Mouse (Mus musculus): Measurements from ENCODE around the gene Arih2. TPM values are rescaled to one million over a fixed set of nuclear protein-coding genes. Genes with fewer than 3 reads are reported as not detected.
A peak's percentile ranks its signal among the peaks of the same experiment; 100 is the strongest.
"Not testable (repeated sequence)": the region's sequence is repeated elsewhere in the genome, so short reads cannot be mapped to it uniquely, and the experiment has no call there.

Arih2 gene
- polyA plus RNA-seq, 1 experiment from 2014 or later, result 36.6 TPM

DNA sequence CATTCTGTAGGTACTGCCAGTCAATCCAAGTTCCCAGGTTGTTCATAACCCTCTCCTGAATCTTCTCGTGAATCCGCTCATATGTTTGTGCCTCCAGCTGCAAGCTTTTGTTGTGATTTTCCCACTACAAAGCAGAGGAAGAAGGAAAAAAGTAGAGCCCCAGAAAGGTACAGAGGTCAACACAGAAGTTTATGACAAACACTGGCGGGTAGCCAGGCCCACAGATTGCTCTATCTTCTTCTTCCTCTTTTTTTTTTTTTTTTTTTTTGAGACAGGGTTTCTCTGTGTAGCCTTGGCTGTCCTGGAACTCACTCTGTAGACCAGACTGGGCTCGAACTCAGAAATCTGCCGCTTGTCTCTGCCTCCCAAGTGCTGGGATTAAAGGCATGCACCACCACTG, 41.3 kb downstream of the Arih2 start:
- not testable (repeated sequence) for H3K27me3 ChIP-seq (replicated peaks); H3K4me2 ChIP-seq; ATAC-seq (ENCODE audit: extremely low read depth, insufficient number of reproducible peaks, low FRiP score, low TSS enrichment); H3K4me3 ChIP-seq; H3K9me3 ChIP-seq; H3K9ac ChIP-seq; H3K27ac ChIP-seq (replicated peaks)
- peaks cover 24% of the 10 kb centered on the region for H3K4me1 ChIP-seq
- H3K36me3 ChIP-seq, result peaks cover 98% of the 10 kb centered on the region
- WGBS, result 81% methylated on average over 5 of the region's 5 CpGs

DNA sequence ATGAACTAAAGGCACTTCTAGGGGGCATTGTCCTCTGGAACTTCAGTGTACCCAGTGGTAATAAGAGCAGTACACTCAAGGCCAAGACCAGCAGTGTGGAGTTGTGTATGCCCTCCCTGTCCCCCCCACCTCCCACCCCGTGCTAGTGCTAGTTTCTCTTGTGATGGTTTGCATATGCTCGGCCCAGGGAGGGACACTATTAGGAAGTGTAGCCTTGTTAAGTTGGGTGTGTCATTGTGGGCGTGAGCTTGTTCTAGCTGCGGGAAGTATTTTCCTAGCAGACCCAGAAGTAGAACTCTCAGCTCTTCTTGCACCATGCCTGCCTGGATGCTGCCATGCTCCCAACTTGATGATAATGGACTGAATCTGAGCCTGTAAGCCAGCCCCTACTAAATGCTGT, 47.2 kb downstream of the Arih2 start:
- Histone ChIP-seq H3K4me3 (no peak overlapping the region), H3K4me2 (no peak overlapping the region), H3K36me3 (peaks cover 47% of the 10 kb centered on the region), H3K9ac (no peak overlapping the region), H3K27me3 (replicated peaks) (no peaks in the 10 kb centered on the region), H3K27ac (replicated peaks) (no peak overlapping the region), H3K4me1 (peaks cover 23% of the 10 kb centered on the region), H3K9me3 (no peaks in the 10 kb centered on the region)
- 71% methylated on average over 4 of the region's 4 CpGs for WGBS
- no peak for ATAC-seq (ENCODE audit: extremely low read depth, insufficient number of reproducible peaks, low FRiP score, low TSS enrichment)

DNA sequence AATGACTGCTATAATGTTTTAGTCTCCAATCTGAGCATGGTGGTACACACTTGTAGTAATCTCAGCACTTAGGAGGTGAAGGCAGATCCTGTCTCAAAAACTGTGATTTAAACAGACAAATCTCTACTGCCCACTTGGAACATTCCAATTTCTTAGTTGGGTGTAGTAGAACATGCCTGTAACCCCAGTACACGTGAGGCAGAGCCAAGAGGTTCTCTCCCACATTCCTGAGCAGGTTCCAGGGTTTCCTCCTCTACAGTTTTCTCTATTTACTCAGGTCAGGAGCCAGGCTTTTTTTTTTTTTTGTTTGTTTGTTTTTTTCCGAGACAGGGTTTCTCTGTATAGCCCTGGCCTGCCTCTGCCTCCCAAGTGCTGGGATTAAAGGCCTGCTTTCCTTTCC, 49.2 kb downstream of the Arih2 start:
- Histone ChIP-seq H3K9ac (no peak overlapping the region), H3K4me1 (peaks cover 34% of the 10 kb centered on the region), H3K4me2 (no peak overlapping the region), H3K4me3 (no peak overlapping the region), H3K27me3 (replicated peaks) (no peaks in the 10 kb centered on the region), H3K27ac (replicated peaks) (0 out of 2 replicates have a peak overlapping the region, but pooled peaks have one; percentile 24), H3K9me3 (no peaks in the 10 kb centered on the region), H3K36me3 (peaks cover 29% of the 10 kb centered on the region)
- ATAC-seq (ENCODE audit: extremely low read depth, insufficient number of reproducible peaks, low FRiP score, low TSS enrichment), result no peak
- WGBS, result 50% methylated on average over 2 of the region's 2 CpGs

DNA sequence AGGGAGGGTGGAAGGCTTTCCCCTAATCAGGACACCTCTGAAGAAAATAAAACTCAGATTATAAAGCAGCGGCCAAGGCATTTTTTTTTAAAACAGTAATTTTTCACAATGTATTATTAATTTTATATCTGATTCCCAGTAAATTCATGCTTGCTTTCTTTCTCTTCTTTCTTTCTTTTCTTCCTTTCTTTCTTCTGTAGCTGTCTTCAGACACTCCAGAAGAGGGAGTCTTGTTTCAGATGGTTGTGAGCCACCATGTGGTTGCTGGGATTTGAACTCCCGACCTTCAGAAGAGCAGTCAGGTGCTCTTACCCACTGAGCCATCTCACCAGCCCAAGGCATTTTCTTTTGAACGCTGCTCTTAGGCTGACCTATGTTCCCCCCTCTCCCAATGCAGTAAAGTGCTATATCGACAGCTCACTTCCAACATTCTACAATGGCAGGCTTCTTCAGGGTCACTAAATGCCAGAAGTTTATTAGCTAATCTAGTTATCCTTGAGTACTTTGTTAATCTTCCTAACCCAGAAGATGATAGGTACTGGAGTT, 50.1 kb downstream of the Arih2 start:
- ATAC-seq (ENCODE audit: extremely low read depth, insufficient number of reproducible peaks, low FRiP score, low TSS enrichment), result no peak
- peaks cover 35% of the 10 kb centered on the region for H3K4me1 ChIP-seq
- H3K27me3 ChIP-seq (replicated peaks), result no peaks in the 10 kb centered on the region
- no peak overlapping the region for H3K4me3 ChIP-seq
- no peak overlapping the region for H3K27ac ChIP-seq (replicated peaks)
- no peak overlapping the region for H3K9ac ChIP-seq
- no peak overlapping the region for H3K4me2 ChIP-seq
- no peaks in the 10 kb centered on the region for H3K9me3 ChIP-seq
- 67% methylated on average over 4 of the region's 4 CpGs for WGBS
- peaks cover 21% of the 10 kb centered on the region for H3K36me3 ChIP-seq

DNA sequence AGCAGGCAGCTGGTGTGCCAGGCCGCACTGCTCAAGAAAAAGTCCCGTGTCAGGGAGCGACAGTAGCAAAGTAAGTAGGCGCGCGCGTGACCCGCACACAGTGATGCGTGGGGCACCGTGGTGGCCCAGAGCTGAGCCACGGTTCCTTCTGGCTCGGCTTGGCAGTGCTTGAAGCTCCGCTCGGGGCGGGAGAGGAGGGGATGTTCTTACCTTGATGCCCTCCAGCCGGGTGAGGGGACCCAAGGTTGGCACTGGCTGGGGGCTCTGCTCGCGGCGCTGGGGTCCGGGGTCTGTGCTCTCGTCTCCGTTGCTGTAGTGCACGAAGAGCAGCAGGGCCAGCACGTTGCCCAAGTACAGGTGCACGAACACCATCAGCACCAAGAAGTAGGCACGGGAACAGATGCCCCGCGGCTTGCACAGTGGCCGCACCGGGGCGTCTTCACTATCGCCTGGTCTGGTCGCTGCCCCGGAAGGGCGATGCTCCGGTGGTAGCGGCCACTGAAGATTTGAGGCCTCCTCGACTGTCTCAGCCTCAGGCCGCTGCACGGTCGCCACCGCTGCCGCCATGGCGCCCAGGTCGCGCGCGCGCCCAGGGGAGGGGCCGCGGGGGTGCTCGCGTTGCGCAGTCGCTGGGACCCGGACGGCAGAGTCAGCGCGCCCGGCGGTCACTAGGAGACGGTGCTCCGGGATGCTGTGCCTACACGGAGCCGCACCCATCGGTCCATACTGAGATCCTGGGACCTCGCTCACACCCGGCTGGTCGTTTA, 52.0 kb downstream of the Arih2 start, which contains the start of gene P4htm:
Gene P4htm, minus strand, starts transcription at position 670 of the 767 bp plus-strand sequence.
- Histone ChIP-seq H3K4me2 (peak within 1 kb of the TSS; percentile 82), H3K9me3 (no peaks in the 10 kb centered on the region), H3K36me3 (peaks cover 11% of the 10 kb centered on the region), H3K9ac (peak within 1 kb of the TSS; percentile 87), H3K27ac (replicated peaks) (peak within 1 kb of the TSS; percentile 75), H3K4me1 (peaks cover 34% of the 10 kb centered on the region), H3K27me3 (replicated peaks) (no peaks in the 10 kb centered on the region), H3K4me3 (peak within 1 kb of the TSS; percentile 76)
- 2% methylated on average over 69 of the region's 69 CpGs for WGBS
- peak; percentile 33; the same call in 1 of the 2 replicates for ATAC-seq (ENCODE audit: extremely low read depth, insufficient number of reproducible peaks, low FRiP score, low TSS enrichment)

DNA sequence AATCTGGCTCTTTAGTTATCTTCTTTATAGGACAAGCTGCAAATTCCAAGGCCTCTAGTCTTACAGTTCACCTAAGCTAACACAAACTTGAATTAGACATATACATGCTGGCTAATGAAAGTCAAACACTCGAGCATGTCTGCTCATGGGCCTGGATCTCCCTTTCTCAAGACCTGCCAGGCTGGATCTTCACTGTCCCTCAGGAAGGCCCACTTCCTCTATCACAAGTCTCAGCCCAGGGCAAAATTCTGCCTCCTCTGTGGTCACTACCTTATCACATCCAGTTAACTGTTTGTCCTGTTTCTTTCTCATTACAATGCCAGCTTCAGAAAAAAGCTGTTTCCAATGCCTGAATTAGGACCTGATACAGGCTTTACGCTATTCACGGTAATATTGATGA, 54.8 kb downstream of the Arih2 start:
- Histone ChIP-seq H3K4me3 (no peak overlapping the region), H3K27ac (replicated peaks) (peak overlapping the region; percentile 89), H3K36me3 (peaks cover 10% of the 10 kb centered on the region), H3K27me3 (replicated peaks) (no peaks in the 10 kb centered on the region), H3K9me3 (no peaks in the 10 kb centered on the region), H3K4me1 (peaks cover 39% of the 10 kb centered on the region), H3K9ac (peak overlapping the region; percentile 38), H3K4me2 (peak overlapping the region; percentile 51)
- WGBS, result 31% methylated on average over 3 of the region's 3 CpGs
- ATAC-seq (ENCODE audit: extremely low read depth, insufficient number of reproducible peaks, low FRiP score, low TSS enrichment), result no peak

DNA sequence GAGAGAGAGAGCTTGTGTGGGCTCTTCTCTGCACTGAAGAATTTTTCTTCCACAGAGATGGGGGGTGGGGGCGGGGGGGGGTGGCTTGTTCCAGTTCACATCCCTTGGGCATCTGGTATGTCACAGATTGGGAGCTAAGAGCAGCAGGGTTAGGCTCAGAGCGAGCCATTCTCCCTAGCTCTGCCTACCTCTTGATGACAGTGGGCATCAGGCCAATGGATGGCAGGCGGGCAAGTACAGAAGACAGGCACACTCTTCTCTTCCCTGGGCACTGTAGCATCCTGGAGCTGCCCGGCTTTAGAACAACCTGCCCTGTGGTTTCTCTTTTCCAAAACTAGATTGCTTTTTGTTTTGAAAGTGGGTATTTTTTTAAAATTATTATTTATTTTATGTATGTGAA, 57.7 kb downstream of the Arih2 start:
- WGBS, result 84% methylated on average over 4 of the region's 4 CpGs
- H3K9me3 ChIP-seq, result no peaks in the 10 kb centered on the region
- H3K4me3 ChIP-seq, result no peak overlapping the region
- no peak overlapping the region for H3K9ac ChIP-seq
- ATAC-seq (ENCODE audit: extremely low read depth, insufficient number of reproducible peaks, low FRiP score, low TSS enrichment), result no peak
- peaks cover 55% of the 10 kb centered on the region for H3K4me1 ChIP-seq
- no peak overlapping the region for H3K4me2 ChIP-seq
- peaks cover 10% of the 10 kb centered on the region for H3K36me3 ChIP-seq
- H3K27ac ChIP-seq (replicated peaks), result no peak overlapping the region
- H3K27me3 ChIP-seq (replicated peaks), result no peaks in the 10 kb centered on the region

DNA sequence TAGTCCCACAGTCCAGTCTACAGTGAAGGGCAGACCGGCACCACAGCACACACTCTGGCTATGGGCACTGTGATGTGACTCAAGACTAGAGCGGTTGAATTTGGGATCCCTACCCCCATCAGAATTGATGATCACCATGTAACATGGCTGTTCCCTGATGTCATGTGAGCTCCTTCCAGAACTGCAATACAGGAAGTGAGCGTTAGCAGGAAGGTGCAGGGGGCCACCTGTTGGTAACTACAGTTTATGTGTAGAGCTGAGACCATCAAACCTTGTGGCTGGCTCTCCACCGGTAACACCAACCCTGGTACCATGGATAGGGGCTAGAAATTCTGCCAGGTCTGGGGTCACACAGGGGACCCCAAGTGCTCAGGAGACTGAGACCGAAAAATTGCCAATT, 60.0 kb downstream of the Arih2 start:
- peaks cover 10% of the 10 kb centered on the region for H3K36me3 ChIP-seq
- peaks cover 44% of the 10 kb centered on the region for H3K4me1 ChIP-seq
- H3K4me2 ChIP-seq, result no peak overlapping the region
- H3K27me3 ChIP-seq (replicated peaks), result no peaks in the 10 kb centered on the region
- no peak overlapping the region for H3K4me3 ChIP-seq
- 60% methylated on average over 5 of the region's 5 CpGs for WGBS
- H3K9me3 ChIP-seq, result no peaks in the 10 kb centered on the region
- ATAC-seq (ENCODE audit: extremely low read depth, insufficient number of reproducible peaks, low FRiP score, low TSS enrichment), result no peak
- no peak overlapping the region for H3K9ac ChIP-seq
- peak overlapping the region; percentile 96 for H3K27ac ChIP-seq (replicated peaks)

DNA sequence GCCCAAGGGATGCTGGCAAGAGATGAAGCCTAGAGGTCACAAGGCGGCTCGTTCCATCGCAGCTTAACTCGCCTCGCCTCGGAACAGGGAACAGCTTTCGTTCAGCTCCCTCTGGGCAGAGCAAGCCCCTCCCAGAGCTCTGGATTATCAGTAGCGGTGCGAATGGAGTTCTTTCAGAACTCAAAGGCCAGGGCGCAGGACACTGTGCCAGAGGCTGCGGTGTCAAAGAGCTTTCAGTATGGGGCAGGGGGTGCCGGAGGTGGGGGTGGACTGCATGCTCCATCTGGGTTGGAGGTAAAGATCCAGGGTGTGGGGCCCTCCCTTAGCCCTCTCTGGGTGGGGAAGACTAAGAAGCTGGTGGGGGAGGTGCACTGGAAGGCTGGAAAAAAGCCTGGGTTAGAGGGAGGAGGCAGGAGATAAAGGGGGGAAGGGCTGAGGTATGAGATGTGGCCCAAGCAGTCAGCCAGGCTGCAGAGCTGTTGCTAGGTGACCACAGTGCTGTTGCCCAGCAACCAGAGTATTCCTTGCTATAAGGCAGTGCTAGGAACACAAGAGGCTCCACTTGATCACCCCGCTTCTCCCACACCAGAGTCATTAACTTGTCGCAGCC, 61.5 kb downstream of the Arih2 start:
- peak overlapping the region; percentile 96 for H3K27ac ChIP-seq (replicated peaks)
- peak overlapping the region; percentile 72 for H3K9ac ChIP-seq
- H3K27me3 ChIP-seq (replicated peaks), result no peaks in the 10 kb centered on the region
- ATAC-seq (ENCODE audit: extremely low read depth, insufficient number of reproducible peaks, low FRiP score, low TSS enrichment), result peak; percentile 85
- WGBS, result 2% methylated on average over 14 of the region's 14 CpGs
- peak overlapping the region; percentile 69 for H3K4me2 ChIP-seq
- no peaks in the 10 kb centered on the region for H3K9me3 ChIP-seq
- peaks cover 51% of the 10 kb centered on the region for H3K4me1 ChIP-seq
- H3K4me3 ChIP-seq, result peak overlapping the region; percentile 39
- peaks cover 6% of the 10 kb centered on the region for H3K36me3 ChIP-seq

DNA sequence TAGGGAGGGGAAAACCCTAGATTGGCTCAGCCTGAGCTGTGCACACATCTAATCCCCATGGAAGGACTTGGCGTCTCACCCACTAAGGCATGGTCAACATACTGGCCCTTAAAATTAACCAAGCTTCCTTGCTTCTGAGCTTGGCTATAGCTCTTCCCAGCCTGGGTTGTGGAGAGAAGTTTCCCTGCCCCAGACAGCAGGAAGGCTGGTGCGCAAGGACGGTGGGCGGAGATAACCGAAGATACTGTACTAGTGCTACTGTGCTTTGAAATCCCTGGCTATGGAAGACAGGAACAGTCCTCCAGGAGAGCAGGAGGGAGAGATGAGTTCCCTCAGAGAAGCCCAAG, 69.9 kb downstream of the Arih2 start:
- 46% methylated on average over 5 of the region's 5 CpGs for WGBS
- peak overlapping the region; percentile 84 for H3K4me3 ChIP-seq
- peak overlapping the region; percentile 78 for H3K4me2 ChIP-seq
- peaks cover 60% of the 10 kb centered on the region for H3K4me1 ChIP-seq
- no peaks in the 10 kb centered on the region for H3K27me3 ChIP-seq (replicated peaks)
- no peak for ATAC-seq (ENCODE audit: extremely low read depth, insufficient number of reproducible peaks, low FRiP score, low TSS enrichment)
- H3K9me3 ChIP-seq, result no peaks in the 10 kb centered on the region
- H3K36me3 ChIP-seq, result peaks cover 56% of the 10 kb centered on the region
- H3K27ac ChIP-seq (replicated peaks), result peak overlapping the region; percentile 96
- peak overlapping the region; percentile 98 for H3K9ac ChIP-seq

DNA sequence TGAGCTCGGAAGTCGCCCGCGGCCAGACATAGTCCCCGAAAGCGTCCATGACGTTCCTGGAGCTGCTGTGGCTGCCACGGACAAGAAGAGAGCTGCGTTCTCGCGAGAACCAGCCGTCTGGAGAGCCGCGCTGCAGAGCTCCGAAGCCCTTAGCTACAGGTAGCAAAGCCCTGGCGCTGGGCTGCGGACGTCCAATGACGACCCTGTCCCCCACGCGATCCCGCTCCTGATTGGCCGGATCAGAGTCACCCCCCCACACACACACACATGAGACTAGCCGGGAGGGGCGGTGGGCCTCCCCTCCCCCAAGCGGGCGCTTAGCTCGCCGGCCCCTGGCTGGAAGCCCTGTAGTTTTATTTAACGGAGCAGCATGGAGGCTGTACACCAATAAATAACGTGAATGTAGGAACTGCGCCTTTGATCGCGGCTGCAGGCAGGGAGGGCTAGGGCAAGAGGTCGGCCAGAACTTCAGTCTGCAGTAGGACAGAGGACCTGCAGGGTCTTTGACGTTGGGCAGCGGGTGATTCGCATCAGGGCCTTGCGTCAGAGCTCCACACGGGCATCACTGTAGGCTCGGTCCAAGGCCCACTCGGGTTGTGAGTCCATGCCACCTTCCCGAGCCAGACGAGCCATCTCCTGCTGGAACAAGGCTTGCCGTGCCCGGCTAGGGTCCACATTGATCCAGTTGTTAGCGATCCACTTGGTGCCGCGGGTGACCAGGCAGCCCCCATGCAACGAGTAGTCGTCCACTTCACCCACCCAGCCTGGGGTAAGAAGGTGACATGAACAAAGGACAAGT, 70.4 kb downstream of the Arih2 start, which contains the start of gene Wdr6:
Gene Wdr6, minus strand, starts transcription at position 195 of the 799 bp plus-strand sequence.
- H3K4me1 ChIP-seq, result peaks cover 63% of the 10 kb centered on the region

More for the DNA sequence above, 70.4 kb downstream of the Arih2 start, which contains the start of gene Wdr6:
- Histone ChIP-seq H3K27ac (replicated peaks) (peak within 1 kb of the TSS; percentile 96), H3K27me3 (replicated peaks) (no peaks in the 10 kb centered on the region), H3K4me2 (peak within 1 kb of the TSS; percentile 78), H3K4me3 (peak within 1 kb of the TSS; percentile 84), H3K9ac (peak within 1 kb of the TSS; percentile 98), H3K9me3 (no peaks in the 10 kb centered on the region), H3K36me3 (peaks cover 62% of the 10 kb centered on the region)
- 5% methylated on average over 51 of the region's 51 CpGs for WGBS
- peak; percentile 92 for ATAC-seq (ENCODE audit: extremely low read depth, insufficient number of reproducible peaks, low FRiP score, low TSS enrichment)

Measured in heart, embryonic 13.5 days (tissue).